Mouse (Mus musculus) limb, embryonic 15.5 days (tissue): ENCODE results near the gene Gm20388. TPM values are rescaled to one million over a fixed set of nuclear protein-coding genes. Genes with fewer than 3 reads are reported as not detected.

Source experiments
- ATAC-seq: fragments of 200-750 bp; cut with Nextera tagmentation; 2 replicates; pipeline ENCODE4 v1.8.0; 2017; ENCODE audit warnings: low read depth, moderate TSS enrichment; ENCODE audit not compliant: insufficient number of reproducible peaks, low FRiP score, low TSS enrichment
- H3K27ac ChIP-seq: fragments of 300-500 bp; sonication (generic); 2 replicates; pipeline ENCODE4 v1.5.1; 2015; ENCODE audit warnings: moderate library complexity, mild to moderate bottlenecking, inconsistent platforms
- H3K27me3 ChIP-seq: fragments of 300-500 bp; sonication (generic); 2 replicates; pipeline ENCODE4 v1.6.1; 2015; ENCODE audit warnings: inconsistent platforms
- H3K36me3 ChIP-seq: fragments of 300-500 bp; sonication (generic); 2 replicates; pipeline ENCODE4 v1.6.1; 2015; ENCODE audit warnings: inconsistent platforms
- H3K4me1 ChIP-seq: fragments of 300-500 bp; sonication (generic); 2 replicates; pipeline ENCODE4 v1.6.1; 2015; ENCODE audit warnings: inconsistent platforms
- H3K4me2 ChIP-seq: fragments of 300-500 bp; sonication (generic); 2 replicates; pipeline ENCODE4 v1.6.1; 2015; ENCODE audit warnings: mild to moderate bottlenecking, inconsistent platforms
- H3K4me3 ChIP-seq: fragments of 300-500 bp; sonication (generic); 2 replicates; pipeline ENCODE4 v1.5.1; 2015; ENCODE audit warnings: mild to moderate bottlenecking, inconsistent platforms
- H3K9ac ChIP-seq: fragments of 300-500 bp; sonication (generic); 2 replicates; pipeline ENCODE4 v1.6.1; 2015; ENCODE audit warnings: inconsistent platforms
- H3K9me3 ChIP-seq: fragments of 300-500 bp; sonication (generic); 2 replicates; pipeline ENCODE4 v1.6.1; 2016; ENCODE audit warnings: inconsistent platforms
- WGBS: fragments of 180-500 bp; shearing (Covaris S2); methylation state at CpG from one replicate; pipeline ENCODE4 v1.1.7; 2015; 5-methylcytosine and 5-hydroxymethylcytosine counted together
- polyA plus RNA-seq: library from polyadenylated mRNA; unstranded; fragments of >200 nt; fragmentation: Nextera tagmentation; extraction: Ambion mirVana; gene quantifications from 2 replicates; pipeline ENCODE4 v1.2.1, GENCODE M21; 2015

The Gm20388 gene
- polyA plus RNA-seq, 1 experiment from 2014 or later: 4.9 TPM

DNA sequence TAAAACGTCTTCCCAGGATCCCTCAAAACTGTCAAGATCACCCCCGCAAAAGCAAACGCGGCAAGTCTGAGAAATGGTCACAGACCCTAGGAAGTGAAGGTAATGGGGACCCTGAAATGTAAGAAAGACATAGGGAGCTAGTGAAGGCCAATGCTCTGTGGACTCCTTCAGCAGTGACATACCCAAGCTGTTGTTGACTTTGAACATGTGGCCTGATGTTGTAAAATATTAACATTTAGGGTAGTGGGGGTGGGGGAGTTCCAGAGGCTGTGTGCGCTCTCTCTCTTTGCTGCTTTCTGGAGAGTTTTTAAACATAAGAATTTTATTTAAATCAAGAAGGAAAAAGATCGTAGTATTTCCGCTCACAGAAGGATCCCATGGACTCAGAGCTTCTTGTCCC lies 3772.7 kb downstream of the Gm20388 start:
- H3K9me3 ChIP-seq: no peaks in the 10 kb centered on the region
- no peak overlapping the region for H3K27ac ChIP-seq
- H3K27me3 ChIP-seq: no peaks in the 10 kb centered on the region
- H3K4me2 ChIP-seq: no peak overlapping the region
- no peak overlapping the region for H3K4me3 ChIP-seq
- no peak overlapping the region for H3K9ac ChIP-seq
- no peaks in the 10 kb centered on the region for H3K36me3 ChIP-seq
- 0 out of 2 replicates have a peak, but pooled peaks cover 5% of the 10 kb centered on the region for H3K4me1 ChIP-seq
- no peak for ATAC-seq
- 51% methylated on average over 7 of the region's 7 CpGs for WGBS

DNA sequence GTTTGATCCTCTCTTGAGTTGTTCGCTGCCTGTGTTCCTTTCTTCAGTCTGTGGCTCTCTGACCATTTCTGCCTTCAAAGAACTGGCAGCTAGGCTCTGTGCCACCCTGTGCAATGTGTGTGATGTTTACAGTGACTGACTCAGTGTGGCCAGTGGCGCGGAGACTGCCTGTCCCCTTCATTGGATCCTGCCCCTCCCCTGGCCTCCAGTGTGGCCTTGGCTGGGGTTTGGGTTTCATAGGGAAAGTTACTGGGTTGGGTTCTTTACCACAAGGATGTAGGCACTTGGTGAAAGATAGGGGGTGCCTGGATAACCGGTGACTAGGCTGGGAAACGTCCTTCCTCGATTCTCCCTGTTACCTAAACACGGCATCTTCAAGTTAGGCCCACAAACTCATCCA lies 3774.2 kb downstream of the Gm20388 start:
- no peaks in the 10 kb centered on the region for H3K36me3 ChIP-seq
- H3K27ac ChIP-seq: no peak overlapping the region
- H3K9ac ChIP-seq: no peak overlapping the region
- 0 out of 2 replicates have a peak, but pooled peaks cover 5% of the 10 kb centered on the region for H3K4me1 ChIP-seq
- H3K4me2 ChIP-seq: no peak overlapping the region
- H3K4me3 ChIP-seq: no peak overlapping the region
- no peak for ATAC-seq
- no peaks in the 10 kb centered on the region for H3K27me3 ChIP-seq
- 76% methylated on average over 7 of the region's 7 CpGs for WGBS
- no peaks in the 10 kb centered on the region for H3K9me3 ChIP-seq

DNA sequence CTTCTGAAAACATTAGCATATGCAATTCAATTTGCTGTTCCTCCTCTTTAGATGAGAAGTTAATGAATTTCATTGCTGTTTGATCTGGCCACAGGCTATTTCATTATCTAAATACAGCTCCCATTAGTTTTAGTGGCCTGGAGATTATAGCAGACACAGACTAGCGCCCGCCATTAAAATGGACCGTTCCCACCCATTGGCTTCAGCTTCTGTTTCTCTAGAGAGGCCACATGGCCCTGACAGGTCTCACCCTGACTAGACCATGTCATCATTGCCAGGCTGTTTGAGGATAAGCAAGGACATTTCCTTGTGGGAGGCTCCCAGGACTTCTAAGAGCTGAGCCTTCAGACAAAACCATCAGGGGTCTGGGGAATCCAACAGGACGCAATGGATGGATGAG lies 3774.8 kb downstream of the Gm20388 start:
- Histone ChIP-seq H3K9ac (no peak overlapping the region), H3K27ac (no peak overlapping the region), H3K4me2 (no peak overlapping the region), H3K9me3 (no peaks in the 10 kb centered on the region), H3K4me1 (0 out of 2 replicates have a peak, but pooled peaks cover 5% of the 10 kb centered on the region), H3K4me3 (no peak overlapping the region), H3K36me3 (no peaks in the 10 kb centered on the region), H3K27me3 (no peaks in the 10 kb centered on the region)
- ATAC-seq: no peak
- WGBS: 57% methylated on average over 4 of the region's 4 CpGs

DNA sequence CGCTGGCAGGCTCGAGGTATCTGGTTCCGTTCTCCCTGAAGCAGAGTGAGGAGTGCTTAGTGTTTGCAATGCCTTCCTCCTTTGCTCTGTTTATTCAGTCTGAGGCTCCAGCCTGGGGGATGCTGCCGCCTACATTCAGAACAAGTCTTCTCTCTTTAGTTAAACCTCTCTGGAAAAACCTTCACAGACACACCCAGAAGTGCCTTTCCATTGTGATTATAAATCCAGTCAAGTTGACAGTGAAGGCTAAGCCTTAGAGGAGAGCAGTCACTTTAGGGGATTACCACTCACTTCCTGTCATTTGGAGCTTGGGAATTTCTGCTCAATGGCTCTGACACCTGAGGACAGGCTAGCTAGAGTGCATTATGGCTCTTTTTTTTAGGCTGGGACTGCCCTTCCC lies 3777.2 kb downstream of the Gm20388 start:
- Histone ChIP-seq H3K4me1 (no peaks in the 10 kb centered on the region), H3K4me2 (no peak overlapping the region), H3K27me3 (no peaks in the 10 kb centered on the region), H3K9me3 (no peaks in the 10 kb centered on the region), H3K27ac (no peak overlapping the region), H3K4me3 (no peak overlapping the region), H3K9ac (no peak overlapping the region), H3K36me3 (no peaks in the 10 kb centered on the region)
- ATAC-seq: no peak
- WGBS: 57% methylated on average over 4 of the region's 4 CpGs

DNA sequence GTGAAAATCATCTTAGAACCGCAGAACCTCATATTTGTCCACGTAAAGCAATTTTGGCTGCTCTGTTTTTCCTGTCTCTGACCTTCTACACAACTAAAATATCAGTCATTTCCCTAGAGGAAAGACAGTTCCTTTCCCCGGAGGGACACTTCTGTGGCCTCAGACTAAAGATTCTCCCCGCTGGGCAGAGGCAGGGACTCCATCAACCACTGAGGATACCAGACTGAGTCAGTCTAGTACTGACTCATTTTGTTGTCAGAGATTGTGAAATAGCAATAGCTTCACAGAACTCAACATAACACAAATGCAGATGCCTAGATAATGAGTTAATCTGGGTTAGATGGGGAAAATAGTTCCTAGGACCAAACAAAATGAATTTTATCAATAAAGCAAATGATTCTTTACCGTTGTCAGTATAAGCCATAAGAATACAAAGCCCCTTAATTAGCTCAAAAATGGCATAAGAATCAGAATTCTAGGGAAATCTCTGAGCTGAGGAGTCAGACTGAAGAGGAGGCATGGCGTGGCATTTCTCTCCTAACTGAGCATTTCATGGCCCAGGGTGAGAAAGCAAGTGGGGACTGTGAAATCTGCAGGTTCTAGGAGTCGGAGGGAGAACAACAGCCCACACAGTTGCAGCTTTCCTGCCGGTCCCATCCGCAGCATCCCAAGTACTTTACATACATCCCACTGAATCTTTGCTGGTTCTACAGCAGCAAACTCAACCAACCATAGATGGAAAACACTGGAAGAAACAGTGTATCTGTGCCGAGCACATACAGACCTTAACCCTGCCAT lies 3781.7 kb downstream of the Gm20388 start:
- no peak overlapping the region for H3K27ac ChIP-seq
- H3K4me3 ChIP-seq: no peak overlapping the region
- no peaks in the 10 kb centered on the region for H3K36me3 ChIP-seq
- H3K4me1 ChIP-seq: no peaks in the 10 kb centered on the region
- no peak for ATAC-seq
- no peaks in the 10 kb centered on the region for H3K27me3 ChIP-seq
- H3K9ac ChIP-seq: no peak overlapping the region
- no peaks in the 10 kb centered on the region for H3K9me3 ChIP-seq
- H3K4me2 ChIP-seq: no peak overlapping the region
- WGBS: 82% methylated on average over 10 of the region's 10 CpGs

DNA sequence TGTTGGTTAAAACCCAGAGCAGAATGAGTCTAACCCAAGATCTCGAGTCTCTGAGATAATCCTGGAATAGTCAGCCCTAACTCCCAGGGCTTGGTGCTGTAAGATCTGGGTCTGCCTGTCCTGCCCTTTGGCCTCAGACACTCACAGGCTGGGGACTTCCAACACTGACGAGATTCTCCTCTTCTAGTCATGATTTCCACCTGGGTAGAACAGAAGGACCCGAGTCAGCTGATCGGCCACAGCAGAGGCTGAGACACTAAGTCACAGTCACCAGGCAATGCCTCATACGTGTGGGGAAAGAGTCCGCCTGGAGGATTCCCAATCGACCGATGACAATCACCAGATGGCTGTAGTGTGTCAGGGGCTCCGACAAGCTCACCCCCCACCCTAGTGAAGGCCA lies 3785.5 kb downstream of the Gm20388 start:
- Histone ChIP-seq H3K4me3 (no peak overlapping the region), H3K27me3 (no peaks in the 10 kb centered on the region), H3K27ac (no peak overlapping the region), H3K9me3 (no peaks in the 10 kb centered on the region), H3K4me2 (no peak overlapping the region), H3K9ac (no peak overlapping the region), H3K4me1 (peaks cover 13% of the 10 kb centered on the region), H3K36me3 (no peaks in the 10 kb centered on the region)
- WGBS: 63% methylated on average over 9 of the region's 9 CpGs
- no peak for ATAC-seq

DNA sequence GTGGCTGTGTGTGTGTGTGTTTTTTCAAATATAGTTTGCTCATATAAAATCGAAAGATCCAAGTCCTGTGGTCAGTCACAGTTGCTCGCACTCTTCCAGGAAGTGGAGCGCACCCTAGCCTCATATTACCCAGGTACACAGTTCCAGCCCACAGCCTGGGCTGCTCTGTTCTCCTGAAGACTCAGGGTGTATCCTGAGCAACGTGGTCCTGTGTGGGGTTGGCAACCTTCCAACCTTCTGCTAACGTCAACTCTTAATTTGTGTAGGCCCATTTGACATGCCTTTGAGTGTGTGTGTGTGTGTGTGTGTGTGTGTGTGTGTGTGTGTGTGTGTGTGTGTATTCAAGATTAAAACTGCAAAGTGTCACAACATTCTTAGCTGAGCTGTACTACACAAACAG lies 3786.7 kb downstream of the Gm20388 start:
- ATAC-seq: no peak
- no peak overlapping the region for H3K4me2 ChIP-seq
- H3K27ac ChIP-seq: no peak overlapping the region
- H3K4me1 ChIP-seq: peaks cover 19% of the 10 kb centered on the region
- 46% methylated on average over 5 of the region's 5 CpGs for WGBS
- H3K27me3 ChIP-seq: no peaks in the 10 kb centered on the region
- no peak overlapping the region for H3K9ac ChIP-seq
- no peaks in the 10 kb centered on the region for H3K36me3 ChIP-seq
- no peak overlapping the region for H3K4me3 ChIP-seq
- H3K9me3 ChIP-seq: no peaks in the 10 kb centered on the region

DNA sequence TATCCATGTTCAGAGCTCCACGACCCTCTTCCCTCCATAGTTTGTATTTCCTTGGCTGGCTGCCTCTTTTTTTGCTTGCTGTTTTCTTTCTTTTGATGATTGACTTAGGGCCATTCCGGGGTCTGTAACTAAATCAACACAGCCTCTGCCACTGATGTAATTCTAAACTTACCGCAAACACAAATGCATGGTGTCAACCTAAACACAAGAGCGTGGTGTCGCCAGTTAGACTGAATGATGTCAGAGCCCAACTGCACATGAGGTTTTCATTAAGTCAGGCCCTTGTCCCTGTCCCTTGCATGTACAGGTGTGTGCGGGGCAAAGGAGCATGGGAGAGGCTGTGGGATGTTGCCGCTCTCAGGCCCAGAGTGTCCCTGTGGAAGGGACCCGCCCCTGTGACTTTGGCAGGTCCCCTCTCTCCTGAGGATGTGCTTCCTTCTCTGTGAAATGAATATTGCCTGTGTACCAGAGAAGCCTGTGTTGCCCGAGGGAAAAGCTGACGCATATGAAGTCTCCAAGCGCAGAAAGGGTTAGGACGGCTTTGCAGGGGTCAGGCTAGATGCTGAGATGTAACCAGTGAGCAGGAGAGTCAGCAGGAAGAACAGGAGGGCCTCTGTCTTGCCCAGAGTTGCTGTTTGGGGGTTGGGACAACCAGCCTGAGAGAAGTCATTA lies 3789.9 kb downstream of the Gm20388 start:
- H3K4me1 ChIP-seq: peaks cover 19% of the 10 kb centered on the region
- no peaks in the 10 kb centered on the region for H3K9me3 ChIP-seq
- peak overlapping the region; percentile 33; the same call in 1 of the 2 replicates for H3K27ac ChIP-seq
- no peak for ATAC-seq
- H3K9ac ChIP-seq: no peak overlapping the region
- no peaks in the 10 kb centered on the region for H3K27me3 ChIP-seq
- H3K36me3 ChIP-seq: no peaks in the 10 kb centered on the region
- no peak overlapping the region for H3K4me3 ChIP-seq
- WGBS: 31% methylated on average over 12 of the region's 12 CpGs
- H3K4me2 ChIP-seq: no peak overlapping the region

DNA sequence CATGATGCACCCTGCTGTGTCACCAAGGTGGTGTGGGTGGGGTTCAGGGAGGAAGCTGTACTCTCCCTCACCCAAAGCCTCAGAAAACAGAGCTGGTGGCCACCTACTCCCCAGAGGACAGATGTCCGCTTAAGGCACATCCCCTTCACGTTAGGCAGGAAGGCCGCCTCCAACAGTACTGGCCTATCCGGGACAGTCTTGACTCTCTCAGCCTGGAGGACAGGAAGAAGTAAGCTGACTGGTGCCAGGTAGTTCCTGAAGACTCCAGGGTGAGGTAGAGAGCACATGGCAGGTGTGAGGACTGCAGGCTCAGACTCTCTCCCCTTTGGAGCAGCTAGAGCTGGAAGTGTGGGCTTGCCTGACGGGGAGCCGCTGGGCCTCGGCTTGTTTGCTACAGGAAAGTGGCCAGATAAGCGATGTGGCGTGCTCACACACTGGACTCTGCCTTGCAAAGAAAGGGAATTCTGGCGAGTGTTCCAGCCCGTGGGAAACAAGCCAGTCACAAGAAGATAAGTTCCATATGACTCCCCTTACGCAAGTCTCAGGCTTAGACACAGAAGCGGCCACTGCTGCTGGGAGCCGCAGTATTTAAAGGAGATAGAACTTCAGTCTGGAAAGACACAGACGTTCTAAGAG lies 3791.4 kb downstream of the Gm20388 start:
- 54% methylated on average over 15 of the region's 15 CpGs for WGBS
- H3K27ac ChIP-seq: no peak overlapping the region
- H3K4me2 ChIP-seq: no peak overlapping the region
- H3K4me3 ChIP-seq: no peak overlapping the region
- H3K4me1 ChIP-seq: peaks cover 19% of the 10 kb centered on the region
- no peak overlapping the region for H3K9ac ChIP-seq
- no peaks in the 10 kb centered on the region for H3K27me3 ChIP-seq
- no peaks in the 10 kb centered on the region for H3K36me3 ChIP-seq
- ATAC-seq: no peak
- no peaks in the 10 kb centered on the region for H3K9me3 ChIP-seq

DNA sequence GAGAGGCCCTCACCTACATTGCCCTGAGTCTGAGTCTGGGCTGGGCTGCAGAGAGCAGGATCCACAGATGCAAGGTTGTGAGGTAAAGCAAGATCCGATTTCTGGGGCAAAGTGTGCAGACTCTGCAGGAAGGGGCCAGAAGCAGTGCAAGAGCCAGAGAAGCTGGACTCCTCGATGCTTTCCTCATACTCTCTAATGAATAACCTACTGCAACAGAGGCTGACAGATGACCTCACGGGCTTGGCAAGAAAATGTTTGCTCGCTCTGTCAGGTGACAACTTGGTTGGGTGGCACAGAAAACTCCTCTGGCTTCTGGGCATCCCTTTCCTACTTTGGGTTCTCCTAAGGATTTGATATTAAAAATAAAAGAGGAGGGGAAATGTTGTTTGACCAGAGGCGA lies 3794.7 kb downstream of the Gm20388 start:
- no peaks in the 10 kb centered on the region for H3K36me3 ChIP-seq
- H3K4me1 ChIP-seq: peaks cover 17% of the 10 kb centered on the region
- H3K4me3 ChIP-seq: no peak overlapping the region
- no peak overlapping the region for H3K9ac ChIP-seq
- no peak for ATAC-seq
- no peak overlapping the region; the same call in 1 of the 2 replicates for H3K27ac ChIP-seq
- no peak overlapping the region for H3K4me2 ChIP-seq
- 65% methylated on average over 5 of the region's 5 CpGs for WGBS
- no peaks in the 10 kb centered on the region for H3K27me3 ChIP-seq
- H3K9me3 ChIP-seq: no peaks in the 10 kb centered on the region

DNA sequence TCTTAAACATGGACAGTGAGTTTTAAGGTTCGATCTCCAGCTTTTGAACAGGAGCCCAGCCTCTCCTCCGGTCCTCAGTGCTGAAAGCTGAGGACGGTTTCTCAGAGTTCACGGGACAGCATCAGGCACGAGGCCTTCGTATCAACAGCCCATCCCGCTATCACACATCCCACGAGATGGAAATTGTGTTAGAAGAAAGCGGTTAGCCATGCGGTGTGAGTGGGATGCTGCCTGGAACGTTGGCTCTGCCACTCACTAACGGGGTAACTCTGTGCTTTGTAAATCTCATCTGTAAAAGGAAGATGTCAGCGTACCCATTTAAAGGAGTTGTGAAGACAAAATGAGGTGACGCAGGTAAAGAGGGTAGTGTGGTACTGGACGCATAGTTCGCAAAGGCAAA lies 3796.5 kb downstream of the Gm20388 start:
- H3K9ac ChIP-seq: no peak overlapping the region
- H3K27ac ChIP-seq: no peak overlapping the region
- no peak overlapping the region for H3K4me3 ChIP-seq
- no peak overlapping the region for H3K4me2 ChIP-seq
- no peak for ATAC-seq
- H3K4me1 ChIP-seq: peaks cover 8% of the 10 kb centered on the region
- WGBS: 90% methylated on average over 16 of the region's 16 CpGs
- H3K27me3 ChIP-seq: no peaks in the 10 kb centered on the region
- H3K9me3 ChIP-seq: no peaks in the 10 kb centered on the region
- no peaks in the 10 kb centered on the region for H3K36me3 ChIP-seq

DNA sequence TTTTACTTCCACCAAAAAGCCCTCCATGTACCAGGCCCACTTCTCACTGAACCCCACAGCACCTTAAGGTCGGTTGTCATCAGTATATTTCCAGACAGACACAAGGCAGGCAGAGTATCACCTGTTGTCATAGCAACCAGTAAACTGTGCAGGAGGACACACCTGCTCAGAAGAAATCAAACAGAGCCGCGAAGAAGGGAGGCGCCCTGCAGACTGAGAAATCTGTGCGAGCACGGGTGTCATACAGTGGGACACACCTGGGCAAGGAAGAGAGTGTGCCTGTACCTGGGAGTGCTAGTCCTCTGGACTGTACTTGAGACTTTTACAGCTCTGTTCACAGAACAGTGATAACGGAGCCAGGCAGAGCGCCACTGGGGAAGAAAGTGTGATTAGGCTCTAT lies 3798.1 kb downstream of the Gm20388 start:
- 67% methylated on average over 8 of the region's 8 CpGs for WGBS

More for the DNA sequence above, 3798.1 kb downstream of the Gm20388 start:
- no peak for ATAC-seq
- Histone ChIP-seq H3K36me3 (no peaks in the 10 kb centered on the region), H3K9me3 (no peaks in the 10 kb centered on the region), H3K27ac (no peak overlapping the region), H3K4me3 (no peak overlapping the region), H3K4me2 (no peak overlapping the region), H3K4me1 (peaks cover 7% of the 10 kb centered on the region), H3K27me3 (no peaks in the 10 kb centered on the region), H3K9ac (no peak overlapping the region)
